Mouse (Mus musculus) left cerebral cortex, adult 11 months (tissue): ENCODE results near the gene Bace2.

ENCODE experiments used
- DNase-seq: peaks from one replicate; pipeline ENCODE4 v3.0.0; 2022; ENCODE audit warnings: low spot score

Gene Bace2

DNA sequence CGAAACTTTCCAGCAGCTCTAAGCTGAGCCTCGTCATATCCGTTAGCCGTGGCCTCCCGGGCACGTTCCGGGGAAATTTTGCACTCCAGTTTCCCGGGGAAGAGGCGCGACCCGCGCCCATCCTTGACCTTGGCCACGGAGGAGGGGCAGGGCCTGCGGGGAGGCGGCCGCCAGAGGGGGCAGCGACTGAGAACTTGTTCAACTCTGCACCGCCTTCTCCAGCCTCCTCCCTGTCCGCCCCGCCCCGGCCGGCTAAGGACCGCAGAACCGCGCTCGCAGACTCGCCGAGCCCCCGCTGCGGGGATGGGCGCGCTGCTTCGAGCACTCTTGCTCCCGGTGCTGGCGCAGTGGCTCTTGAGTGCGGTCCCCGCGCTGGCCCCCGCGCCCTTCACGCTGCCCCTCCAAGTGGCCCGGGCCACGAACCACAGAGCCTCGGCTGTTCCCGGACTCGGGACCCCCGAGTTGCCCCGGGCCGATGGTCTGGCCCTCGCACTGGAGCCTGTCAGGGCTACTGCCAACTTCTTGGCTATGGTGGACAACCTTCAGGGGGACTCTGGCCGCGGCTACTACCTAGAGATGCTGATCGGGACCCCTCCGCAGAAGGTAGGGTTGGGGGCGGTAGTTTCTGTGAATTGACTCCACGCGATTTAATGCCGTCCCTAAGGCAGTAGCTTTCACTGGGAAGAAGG, at the start of gene Bace2:
Gene Bace2 (plus strand): TSS at position 244 of the 689 bp plus-strand sequence.
- no peak for DNase-seq

DNA sequence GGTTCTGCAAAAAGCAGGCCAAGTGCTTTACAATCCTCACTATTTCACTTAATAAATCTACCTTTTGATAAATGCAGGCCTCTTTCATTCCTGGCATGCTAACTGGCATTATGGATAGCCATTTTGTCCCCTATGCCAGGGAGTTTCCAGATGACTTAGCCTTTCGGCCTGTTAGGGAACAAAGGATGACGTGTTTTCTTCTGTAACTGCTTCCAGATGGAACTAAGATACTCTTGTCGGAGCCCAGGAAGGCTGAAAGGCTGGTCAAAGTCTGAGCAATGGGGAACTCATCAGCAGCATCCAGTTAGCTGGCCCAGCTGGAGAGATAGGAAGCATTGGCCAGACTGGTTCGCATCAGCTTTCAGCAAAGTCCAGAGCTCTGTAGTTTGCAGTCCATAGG, 48.9 kb upstream of the Bace2 start:
- no peak for DNase-seq

DNA sequence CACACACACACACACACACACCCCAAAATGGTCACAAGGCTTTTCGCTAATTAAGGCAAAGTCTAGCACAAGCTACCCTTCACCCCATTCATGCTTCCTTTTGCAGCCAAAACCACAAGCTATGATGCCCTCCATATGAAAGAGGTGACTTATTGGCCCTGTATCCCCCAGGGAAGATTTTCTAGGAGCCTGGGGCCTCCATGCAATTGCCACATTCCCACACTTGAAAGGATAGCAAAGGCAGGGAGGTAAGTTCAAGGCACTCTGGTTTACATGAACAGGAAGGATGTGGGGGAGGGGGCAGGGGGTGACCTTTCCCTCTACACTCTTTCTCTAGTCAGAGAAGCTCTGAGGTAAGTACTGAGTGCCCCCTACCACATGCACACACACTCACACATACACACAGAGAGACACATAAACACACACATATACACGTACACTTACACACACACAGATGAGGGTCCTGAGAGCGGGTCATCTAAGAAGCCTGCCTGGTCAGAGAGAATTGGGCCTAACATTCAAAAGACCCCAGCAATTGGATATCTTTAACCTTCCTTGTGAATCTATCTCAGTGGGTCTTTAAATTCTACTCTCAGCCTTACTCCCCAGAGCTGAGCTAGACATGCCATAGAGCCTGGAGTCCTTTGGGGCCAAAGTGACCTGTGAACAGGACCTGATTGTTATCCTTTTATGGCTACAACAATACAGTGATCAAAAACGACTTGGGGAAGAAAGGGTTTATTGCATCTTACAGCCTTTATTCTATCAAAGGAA, 46.6 kb upstream of the Bace2 start:
- DNase-seq, result no peak

DNA sequence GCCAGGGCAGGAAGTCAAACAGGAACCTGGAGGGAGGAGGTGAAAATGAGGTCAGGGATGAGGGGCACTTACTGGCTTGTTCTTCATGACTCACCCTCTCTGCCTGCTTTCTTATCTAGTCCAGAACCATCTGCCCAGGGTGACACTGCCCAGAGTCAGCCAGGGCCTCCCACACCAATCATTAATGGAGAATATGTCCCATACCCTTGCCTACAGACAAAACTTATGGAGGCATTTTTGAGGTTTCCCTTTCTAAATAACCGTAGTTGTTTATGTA, 46.0 kb upstream of the Bace2 start:
- DNase-seq, result no peak

DNA sequence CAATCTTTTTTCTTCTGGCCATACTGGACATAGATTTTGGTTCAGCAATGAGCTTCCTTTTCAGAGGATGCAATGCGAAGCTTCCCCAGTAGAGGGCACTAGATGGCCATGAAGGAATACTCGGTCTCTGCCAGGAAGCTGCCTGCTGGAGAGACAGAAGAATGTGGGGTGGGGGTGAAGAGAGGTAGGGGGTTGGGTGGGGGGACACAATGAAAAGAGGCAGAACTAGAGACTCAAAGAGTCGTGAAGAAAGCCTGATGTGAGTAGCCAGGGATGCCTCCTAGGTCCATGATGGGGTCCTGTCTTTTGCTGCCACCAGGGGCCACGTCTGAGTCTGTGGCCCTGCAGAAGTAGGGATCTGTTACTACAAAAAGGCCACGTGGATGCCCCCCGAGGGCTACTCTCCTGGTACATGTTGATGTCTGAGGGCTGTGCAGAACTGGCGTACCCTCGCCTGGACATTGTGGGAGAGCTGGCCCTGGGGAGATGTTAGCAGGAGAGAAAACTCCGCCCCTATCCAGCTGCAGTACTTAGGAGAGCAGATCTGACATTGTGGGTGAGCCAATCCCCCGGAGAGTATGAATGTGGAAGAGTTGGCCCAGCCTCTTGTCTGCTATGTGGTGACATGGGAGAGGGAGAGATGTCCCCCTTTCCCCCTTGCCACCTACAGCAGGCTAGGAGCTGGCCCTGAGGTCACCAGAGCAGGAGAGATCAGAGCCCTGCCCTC, 43.4 kb upstream of the Bace2 start:
- peak; percentile 55 for DNase-seq

DNA sequence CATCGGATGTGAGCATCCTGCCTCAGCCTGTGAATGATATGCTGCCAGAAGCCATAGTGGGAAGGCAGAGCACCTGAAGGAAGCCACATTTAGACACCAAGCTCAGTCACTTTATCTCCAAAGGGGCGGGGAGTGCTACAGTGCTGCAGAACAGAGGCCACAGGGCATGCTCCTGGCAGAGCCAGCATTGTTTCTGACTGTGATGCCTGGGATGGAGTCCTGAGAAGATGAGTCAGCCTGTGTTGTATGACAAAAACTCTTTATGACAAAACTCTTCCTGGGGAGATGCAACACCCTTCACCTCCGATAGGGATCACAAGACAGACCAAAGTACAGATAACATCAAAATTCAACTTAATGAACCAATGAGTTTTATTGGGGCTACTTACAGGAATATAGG, 35.0 kb upstream of the Bace2 start:
- no peak for DNase-seq

DNA sequence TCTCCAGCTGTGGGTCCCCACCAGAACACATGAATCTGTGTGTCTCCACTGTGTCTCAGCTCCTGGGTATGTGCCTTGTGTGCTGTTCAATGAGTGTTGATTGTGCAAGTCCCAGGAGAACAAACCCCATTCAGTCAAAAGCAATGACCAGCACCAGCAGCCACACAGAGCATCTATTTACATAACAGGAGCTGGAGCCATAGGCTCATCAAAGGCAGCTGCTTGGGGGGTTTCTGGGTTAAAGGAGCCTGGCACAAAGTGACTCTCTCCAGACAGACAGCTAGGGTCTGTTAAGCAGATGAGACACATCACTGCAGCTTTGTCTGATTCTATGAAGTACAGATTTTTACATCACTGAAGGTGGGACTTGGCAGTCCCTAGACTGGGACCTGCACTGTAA, 33.9 kb upstream of the Bace2 start:
- peak; percentile 31 for DNase-seq

DNA sequence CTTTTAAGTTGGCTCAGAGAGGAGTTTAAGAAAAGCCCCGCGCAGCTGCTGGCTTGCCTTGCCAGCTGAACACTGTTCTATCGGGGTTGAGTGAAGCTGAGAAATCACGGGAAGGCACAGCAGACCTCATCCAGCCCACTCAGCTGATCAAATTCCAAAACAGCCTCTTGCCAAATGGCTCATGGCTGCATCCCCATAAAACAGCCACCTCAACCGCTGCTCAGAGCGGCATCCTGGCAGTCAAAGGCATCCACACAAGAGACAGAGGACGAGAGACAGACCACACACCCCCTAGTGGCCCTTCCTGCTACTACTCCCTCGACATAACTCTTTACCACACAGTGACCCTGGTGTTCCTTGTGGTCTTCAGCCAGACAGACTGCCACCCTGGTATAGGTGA, 30.6 kb upstream of the Bace2 start:
- peak; percentile 51 for DNase-seq

DNA sequence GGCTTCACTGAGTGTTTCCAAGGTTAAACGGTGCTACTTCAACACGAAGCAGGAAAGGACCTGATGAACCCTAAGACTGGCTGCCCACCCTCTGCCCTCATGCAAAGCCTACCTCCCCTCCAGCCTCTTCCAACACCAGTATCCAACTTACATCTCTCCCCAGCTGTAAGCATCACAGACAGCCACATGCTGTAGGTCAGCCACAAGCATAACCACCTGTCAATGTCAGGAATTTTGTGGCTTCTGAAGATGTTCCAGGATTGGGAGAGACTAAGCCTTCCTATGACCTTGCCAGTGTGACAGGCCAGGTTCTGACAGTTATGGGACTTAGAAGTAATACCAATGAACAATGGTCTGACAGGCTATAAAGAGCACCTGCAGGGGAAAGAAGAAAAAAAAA, 27.9 kb upstream of the Bace2 start:
- DNase-seq, result no peak

DNA sequence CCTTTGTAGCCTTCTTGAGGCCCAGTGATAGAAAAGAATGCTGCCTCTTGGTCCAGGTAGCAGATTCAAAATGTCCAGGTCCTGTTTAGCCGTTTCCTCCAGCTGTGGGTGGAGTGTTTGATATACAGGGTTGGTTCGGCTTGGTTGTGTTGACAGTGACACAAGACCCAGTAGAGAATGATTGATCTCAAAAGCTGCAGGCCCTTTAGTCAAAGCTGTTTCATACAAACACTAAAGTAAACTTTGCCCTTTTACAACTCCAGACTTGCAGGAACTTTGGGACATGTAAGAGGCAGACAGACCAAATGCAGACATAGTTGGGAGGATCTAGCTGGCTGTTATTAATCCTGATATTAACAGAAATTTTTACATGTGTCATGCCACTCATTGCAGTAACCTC, 3.5 kb upstream of the Bace2 start:
- no peak for DNase-seq

DNA sequence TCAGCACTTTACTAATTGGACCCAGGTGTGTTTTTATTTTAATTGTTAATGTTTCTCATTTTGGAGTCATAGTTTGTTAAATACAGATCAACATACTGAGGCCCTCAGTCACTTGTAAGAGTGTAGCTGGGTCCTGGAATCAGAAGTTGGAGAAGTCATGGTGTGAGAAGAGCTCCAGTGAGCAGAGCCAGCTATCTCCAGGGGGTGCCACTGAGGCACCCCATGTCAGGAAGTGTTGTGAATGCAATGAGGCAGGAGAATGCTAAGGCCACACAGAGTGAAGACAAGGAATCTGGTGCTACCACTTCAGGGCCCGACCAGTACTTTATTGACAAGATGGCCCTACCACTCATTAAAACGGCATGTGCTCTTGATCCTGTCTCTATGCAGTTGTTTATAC, 1.9 kb upstream of the Bace2 start:
- DNase-seq, result no peak

DNA sequence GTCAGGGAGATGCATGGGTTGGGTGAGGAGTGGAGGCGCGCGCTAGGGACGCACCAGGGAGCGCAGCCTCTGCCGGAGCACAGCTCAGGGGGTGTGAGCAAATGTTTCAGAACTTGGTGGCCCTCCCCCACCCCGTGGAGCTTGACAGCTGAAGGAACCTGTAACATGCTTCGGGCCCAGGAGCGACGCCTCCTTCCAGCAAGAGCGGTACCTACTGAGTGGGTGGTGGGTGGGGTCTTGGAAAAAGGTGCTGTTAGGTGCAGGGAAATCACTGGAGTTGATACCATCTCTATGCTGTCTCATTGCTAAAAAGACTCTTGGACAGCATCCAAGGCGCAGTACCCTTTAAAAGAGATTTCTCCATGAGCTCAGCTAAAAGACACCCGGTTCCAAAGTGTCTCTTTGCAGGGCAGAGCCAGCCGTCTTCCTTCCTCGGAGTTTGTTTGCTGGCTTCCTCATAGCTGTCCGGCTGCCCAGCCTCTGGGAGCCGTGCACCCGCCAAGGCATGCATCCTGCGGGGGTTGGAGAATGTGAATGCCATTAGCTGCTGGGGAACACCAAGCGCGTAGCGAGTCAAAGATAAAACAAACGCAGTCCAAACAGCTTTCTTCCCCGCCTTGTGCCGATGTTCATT, 763 bp downstream of the Bace2 start:
- no peak for DNase-seq

DNA sequence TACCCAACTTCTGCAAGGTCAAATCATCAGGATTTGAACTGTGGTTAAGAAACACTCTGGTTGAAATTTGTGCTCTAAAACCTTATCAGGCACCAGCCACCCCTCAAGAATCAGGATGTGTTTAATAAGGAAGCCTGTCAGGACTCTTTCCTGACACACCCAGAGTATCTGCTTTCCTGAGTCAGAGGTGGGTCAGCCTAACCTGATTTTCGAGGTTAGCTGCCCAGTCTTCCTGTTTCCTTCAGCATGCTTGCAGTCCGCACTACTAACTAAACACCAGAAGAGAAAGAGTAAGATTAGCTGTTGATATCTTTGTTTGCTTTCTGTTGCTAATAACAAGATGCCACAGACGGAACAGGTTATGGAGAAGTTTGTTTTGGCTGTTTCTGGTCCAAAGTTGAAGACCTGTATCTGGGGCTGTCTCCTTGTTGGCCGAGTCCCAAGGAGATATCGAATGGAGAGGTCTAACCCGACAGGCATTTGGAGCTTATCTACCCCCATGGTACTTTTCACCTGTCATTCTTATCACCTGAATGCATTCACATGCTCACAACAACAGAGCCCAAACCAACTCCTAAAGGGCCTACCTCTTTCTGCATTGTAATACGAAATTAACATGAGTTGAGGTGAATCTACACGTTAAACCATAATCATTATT, 5.8 kb downstream of the Bace2 start:
- DNase-seq, result no peak

DNA sequence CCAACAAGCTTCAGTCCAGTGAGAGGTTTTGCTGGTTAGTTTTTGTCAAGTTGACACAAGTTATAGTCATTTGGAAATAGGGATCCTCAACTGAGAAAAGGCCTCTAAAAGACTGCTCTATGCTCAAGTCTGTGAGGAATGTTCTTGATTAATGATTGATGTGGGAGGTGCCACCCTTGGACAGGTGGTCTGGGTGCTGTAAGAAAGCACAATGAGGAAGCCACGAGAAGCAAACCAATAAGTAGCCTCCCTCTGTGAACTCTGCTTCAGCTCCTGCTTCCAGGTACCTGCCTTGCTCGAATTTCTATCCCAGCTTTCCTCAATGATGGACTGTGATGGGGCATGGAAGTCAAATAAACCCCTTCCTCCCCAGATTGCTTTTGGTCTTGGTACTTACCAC, 9.6 kb downstream of the Bace2 start:
- DNase-seq, result no peak

DNA sequence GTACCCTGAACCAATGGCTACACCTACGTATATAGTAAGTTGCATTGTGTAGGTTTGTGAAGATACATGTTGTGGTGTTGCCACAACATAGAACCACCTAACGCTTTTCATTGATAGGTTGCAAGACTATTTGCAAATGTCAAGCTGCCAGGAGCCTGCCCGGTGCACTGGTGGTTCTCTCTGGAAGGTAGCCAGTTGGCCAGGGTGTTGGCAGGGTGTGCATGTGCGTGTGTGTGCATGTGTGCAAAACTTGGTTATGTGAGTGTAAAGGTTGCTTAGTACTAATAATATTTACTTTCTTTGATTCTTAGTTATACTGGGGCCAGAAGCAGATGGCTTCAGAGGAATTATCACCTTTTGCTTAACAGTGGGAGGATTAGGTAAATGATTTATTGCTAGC, 13.7 kb downstream of the Bace2 start:
- DNase-seq, result no peak

DNA sequence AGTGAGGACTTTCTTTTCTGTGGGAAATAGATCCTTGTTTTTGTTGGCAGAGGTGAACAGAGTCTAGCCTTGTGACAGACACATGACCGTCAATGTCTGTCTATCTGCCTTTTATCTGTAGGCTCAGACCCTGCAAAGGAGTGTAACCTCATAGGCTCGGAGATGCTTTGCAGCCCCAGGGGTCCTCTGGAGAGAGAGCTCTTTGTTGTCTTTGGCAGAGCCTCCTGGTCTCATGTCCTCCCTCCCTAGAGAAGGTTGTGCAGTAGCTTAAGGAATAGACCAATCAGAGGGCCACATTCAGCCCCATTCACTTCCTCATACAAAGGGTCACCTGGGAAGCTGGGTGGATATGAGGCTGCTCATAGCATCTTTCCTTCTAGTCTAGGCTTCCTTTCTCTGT, 31.4 kb downstream of the Bace2 start:
- DNase-seq, result no peak

DNA sequence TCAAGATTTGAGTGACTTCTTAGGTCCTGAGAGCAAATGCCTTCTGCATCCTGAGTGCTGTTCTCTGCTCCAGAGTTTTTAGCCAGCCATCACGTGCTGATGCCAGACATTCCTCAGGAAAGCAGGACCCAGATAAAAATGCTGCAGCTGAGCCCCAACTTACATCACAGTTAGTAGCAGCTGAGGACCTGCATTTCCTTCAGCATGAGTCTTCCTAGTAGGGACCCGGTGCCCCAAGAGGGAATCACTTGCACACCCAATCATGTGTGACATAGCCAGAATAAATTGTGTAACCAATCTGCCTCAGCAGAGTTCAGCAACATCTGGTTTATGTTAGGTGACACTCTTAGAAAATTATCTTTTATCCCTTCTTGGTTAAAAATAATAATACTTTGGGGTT, 34.7 kb downstream of the Bace2 start:
- DNase-seq, result no peak

DNA sequence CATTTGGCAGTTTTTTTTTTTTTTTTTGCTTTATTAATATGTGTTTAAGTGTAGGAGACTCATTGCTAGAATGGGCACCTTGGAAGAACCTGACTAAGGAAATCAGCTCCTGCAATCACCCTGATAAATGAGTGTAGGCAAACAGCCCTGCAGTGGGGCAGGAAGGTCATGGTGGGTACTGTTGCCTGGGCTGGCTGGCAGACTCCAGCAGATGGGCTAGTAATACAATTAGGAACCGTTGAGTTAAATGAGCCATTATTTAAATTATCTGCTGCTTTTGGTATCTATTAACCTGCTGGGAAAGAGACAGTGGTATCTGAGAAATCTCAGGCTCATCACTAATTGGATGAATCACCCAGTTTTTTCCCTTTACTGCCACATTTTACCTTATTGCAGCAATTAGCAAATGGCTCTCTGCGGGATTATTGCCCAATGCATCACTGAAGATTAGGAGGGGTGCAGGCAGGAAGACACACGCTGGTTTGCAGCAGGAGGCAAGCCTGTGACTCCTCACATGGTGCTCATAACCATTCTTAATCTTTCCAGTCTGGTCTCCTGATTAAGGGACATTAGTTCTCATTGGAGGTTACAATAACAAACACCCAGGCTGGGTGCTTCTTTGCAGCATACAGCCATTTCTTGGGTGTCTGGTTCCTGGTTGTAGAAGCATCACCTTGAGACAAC, 35.3 kb downstream of the Bace2 start:
- no peak for DNase-seq

DNA sequence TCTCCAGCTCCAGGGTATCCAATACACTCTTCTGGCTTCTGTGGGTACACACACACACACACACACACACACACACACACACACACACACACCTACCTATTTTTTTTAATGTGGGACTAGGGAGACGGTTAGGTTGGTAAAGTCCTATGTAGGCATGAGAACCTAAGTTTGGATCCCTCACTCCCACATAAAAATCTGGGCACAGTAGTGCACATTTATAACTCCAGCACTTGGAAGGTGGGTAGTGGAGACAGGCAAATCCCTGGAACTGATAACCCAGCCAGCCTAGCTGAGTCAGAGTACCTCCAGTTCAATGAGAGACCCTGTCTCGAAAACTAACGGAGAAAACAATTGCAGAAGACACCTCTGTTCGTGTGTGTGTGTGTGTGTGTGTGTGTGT, 39.9 kb downstream of the Bace2 start:
- no peak for DNase-seq

DNA sequence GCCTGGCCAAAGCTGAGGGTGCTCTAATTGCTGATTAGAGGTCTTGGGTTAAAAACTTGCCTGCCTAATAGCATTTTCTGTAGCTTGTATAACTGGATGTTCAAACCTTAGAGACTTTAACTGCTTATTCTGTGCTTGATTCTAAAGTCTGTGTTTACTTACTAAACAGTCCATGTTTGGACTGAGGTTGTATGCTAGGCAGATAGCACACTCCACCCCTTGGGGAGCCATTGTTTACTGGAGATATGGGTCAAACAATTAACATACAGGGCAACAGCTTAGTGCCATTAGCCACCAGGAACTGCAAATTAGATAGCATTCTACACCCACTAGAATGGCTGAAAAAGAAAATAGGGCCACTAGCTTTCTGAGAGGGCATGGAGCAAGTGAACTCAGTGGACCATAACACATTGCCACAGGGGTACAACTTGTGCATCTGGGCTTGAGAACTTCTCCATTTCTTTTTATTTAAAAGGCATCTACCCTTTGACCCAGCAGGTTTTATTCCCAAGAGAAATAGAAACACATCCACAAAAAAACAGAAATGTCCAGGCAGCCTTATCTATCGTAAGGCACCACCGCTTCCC, 41.5 kb downstream of the Bace2 start:
- DNase-seq, result no peak

DNA sequence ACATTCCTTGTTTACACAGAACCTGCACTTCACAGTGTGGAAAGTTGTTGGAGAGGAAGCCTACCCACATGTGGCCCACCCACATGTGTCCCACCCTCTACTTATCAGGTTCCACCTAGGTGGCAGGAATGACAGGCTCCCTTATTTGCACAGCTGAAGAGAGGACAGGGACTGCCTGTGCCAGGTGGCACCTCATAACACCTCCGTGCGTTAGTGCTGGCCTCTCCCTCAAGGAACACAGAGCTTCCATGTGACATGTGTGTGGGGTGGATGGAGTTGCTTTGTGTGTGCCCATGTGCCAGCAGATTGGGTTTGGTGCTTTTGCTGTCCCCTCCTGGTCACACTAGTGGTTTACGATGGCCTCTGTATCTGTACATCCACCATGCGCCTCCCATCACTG, 43.4 kb downstream of the Bace2 start:
- no peak for DNase-seq

DNA sequence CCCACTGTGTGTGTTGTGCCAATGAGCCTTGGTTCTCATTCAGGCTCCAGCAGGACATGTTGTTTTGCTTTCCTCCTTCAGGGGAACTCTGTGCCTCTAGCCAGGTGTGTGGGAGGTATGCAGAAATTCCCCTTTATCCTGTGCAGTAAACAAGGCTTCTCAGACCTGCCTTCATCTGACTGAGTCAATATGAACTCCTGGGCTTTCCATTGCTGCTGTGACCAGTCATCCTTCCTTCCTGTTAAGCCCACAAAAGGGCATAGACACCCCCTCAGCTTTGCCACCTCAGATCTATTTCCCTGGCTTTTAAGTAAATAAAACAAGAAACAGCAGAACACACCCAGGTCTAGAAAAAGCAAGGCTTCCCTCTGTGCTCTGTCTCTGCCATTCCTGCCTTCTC, 45.2 kb downstream of the Bace2 start:
- DNase-seq, result no peak
